Mouse (Mus musculus) embryonic facial prominence, embryonic 12.5 days (tissue): Measurements from ENCODE around the gene Defb43. TPM values are rescaled to one million over a fixed set of nuclear protein-coding genes. Genes with fewer than 3 reads are reported as not detected.

Source experiments
- ATAC-seq: fragments of 200-750 bp; cut with Nextera tagmentation; 2 replicates; pipeline ENCODE4 v1.8.0; 2017; ENCODE audit not compliant: insufficient number of reproducible peaks, insufficient read depth, low FRiP score, low TSS enrichment
- H3K27ac ChIP-seq: fragments of 300-500 bp; sonication (generic); 2 replicates; pipeline ENCODE4 v1.5.1; 2016; ENCODE audit warnings: mild to moderate bottlenecking
- H3K27me3 ChIP-seq: fragments of 300-500 bp; sonication (generic); 2 replicates; pipeline ENCODE4 v1.6.1; 2016; ENCODE audit warnings: mild to moderate bottlenecking, moderate library complexity
- H3K36me3 ChIP-seq: fragments of 300-500 bp; sonication (generic); 2 replicates; pipeline ENCODE4 v1.6.1; 2016; ENCODE audit warnings: mild to moderate bottlenecking
- H3K4me1 ChIP-seq: fragments of 300-500 bp; sonication (generic); 2 replicates; pipeline ENCODE4 v1.6.1; 2016
- H3K4me2 ChIP-seq: fragments of 300-500 bp; sonication (generic); replicated peaks from 2 replicates; pipeline ENCODE4 v1.6.1; 2016; ENCODE audit warnings: mild to moderate bottlenecking, moderate library complexity
- H3K4me3 ChIP-seq: fragments of 300-500 bp; sonication (generic); 2 replicates; pipeline ENCODE4 v1.5.1; 2016; ENCODE audit warnings: mild to moderate bottlenecking
- H3K9ac ChIP-seq: fragments of 300-500 bp; sonication (generic); 2 replicates; pipeline ENCODE4 v1.6.1; 2016; ENCODE audit warnings: mild to moderate bottlenecking, moderate library complexity
- H3K9me3 ChIP-seq: fragments of 300-500 bp; sonication (generic); 2 replicates; pipeline ENCODE4 v1.6.1; 2016; ENCODE audit warnings: mild to moderate bottlenecking, moderate library complexity
- WGBS: fragments of 180-500 bp; shearing (Covaris S2); methylation state at CpG from one replicate; pipeline ENCODE4 v1.1.7; 2016; 5-methylcytosine and 5-hydroxymethylcytosine counted together
- polyA plus RNA-seq: library from polyadenylated mRNA; unstranded; fragments of >200 nt; fragmentation: Nextera tagmentation; extraction: Ambion mirVana; gene quantifications from 2 replicates; pipeline ENCODE4 v1.2.1, GENCODE M21; 2016

Defb43 gene
- polyA plus RNA-seq, 1 experiment from 2014 or later = not detected

DNA sequence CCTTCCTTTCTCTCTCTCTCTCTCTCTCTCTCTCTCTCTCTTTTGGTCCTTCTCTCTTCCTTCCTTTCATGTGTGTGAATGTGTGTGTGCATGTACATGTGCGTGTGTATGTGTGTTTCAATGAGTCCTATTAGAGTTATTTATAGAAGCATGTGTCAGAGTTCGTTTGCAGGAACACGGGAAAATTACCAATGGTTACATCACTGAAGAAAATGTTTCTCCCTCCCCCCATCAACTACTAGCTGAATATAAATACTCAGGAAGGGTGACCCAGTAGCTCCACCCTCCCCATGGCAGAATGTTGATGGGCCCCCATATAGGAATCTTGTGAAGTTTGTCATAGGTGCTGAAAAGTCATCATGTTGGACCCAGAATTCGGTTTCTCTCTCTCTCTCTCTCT, 1.5 kb downstream of the Defb43 start:
- H3K4me1 ChIP-seq = no peaks in the 10 kb centered on the region
- no peak overlapping the region for H3K4me2 ChIP-seq
- H3K9ac ChIP-seq = no peak overlapping the region
- H3K4me3 ChIP-seq = no peak overlapping the region
- no peaks in the 10 kb centered on the region for H3K27me3 ChIP-seq
- H3K9me3 ChIP-seq = no peaks in the 10 kb centered on the region
- 82% methylated on average over 4 of the region's 4 CpGs for WGBS
- no peak for ATAC-seq
- H3K36me3 ChIP-seq = no peaks in the 10 kb centered on the region
- H3K27ac ChIP-seq = no peak overlapping the region

DNA sequence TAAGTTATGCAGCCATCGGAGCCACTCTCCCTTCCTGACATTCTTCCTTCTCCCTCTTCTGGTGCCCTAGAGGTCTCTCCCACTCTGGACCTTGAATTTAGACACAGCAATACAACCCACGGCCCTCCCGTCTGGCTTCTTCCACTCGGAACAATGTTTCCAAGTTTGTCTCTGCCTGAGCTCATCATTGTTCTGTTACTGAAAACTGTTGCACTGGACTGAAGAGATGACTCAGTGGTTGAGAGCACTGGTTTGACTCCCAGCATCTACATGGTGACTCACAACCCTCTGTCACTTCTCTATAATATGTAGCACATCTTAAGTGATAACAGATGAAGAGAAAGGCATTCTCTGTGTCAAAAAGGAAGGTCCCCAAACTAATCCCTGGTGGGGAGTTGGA, 3.1 kb downstream of the Defb43 start:
- WGBS = 90% methylated on average over 4 of the region's 4 CpGs
- Histone ChIP-seq H3K27ac (no peak overlapping the region), H3K9me3 (no peaks in the 10 kb centered on the region), H3K36me3 (no peaks in the 10 kb centered on the region), H3K4me3 (no peak overlapping the region), H3K4me1 (no peaks in the 10 kb centered on the region), H3K27me3 (no peaks in the 10 kb centered on the region), H3K4me2 (no peak overlapping the region), H3K9ac (no peak overlapping the region)
- no peak for ATAC-seq

DNA sequence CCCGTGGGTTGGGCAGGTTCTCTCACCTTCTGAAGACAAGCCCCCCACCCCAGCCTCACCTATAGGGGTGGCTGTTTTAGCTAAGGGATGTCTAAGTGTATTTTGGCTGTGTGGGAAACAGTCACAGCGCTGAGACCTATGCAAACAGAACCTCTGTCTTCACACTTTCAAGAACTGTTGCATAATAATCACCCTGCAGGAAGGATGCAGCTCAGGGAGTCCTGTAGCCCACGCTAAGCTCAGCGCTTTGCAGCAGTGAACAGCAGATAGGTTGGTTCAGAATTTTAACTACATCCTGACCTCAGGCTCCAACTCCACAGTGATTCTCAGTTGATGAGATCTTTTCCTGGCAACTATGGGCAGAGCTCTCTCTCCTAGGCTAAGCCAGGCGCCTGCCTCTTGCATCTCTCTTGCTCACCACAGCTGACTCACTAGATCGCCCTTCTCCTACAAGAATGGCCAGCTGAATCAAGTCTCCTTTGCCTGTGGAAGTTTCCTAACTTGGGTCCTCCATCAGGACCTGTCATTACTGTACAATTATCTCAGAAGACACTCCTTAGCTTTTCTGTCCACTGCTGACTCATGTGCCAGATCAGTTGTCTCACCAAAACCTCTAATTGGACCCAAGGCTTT, 9.1 kb downstream of the Defb43 start:
- H3K9me3 ChIP-seq = no peaks in the 10 kb centered on the region
- no peak overlapping the region for H3K9ac ChIP-seq
- no peaks in the 10 kb centered on the region for H3K27me3 ChIP-seq
- H3K4me2 ChIP-seq = no peak overlapping the region
- no peak for ATAC-seq
- no peak overlapping the region for H3K27ac ChIP-seq
- 58% methylated on average over 6 of the region's 6 CpGs for WGBS
- H3K4me3 ChIP-seq = no peak overlapping the region
- no peaks in the 10 kb centered on the region for H3K4me1 ChIP-seq
- H3K36me3 ChIP-seq = no peaks in the 10 kb centered on the region

DNA sequence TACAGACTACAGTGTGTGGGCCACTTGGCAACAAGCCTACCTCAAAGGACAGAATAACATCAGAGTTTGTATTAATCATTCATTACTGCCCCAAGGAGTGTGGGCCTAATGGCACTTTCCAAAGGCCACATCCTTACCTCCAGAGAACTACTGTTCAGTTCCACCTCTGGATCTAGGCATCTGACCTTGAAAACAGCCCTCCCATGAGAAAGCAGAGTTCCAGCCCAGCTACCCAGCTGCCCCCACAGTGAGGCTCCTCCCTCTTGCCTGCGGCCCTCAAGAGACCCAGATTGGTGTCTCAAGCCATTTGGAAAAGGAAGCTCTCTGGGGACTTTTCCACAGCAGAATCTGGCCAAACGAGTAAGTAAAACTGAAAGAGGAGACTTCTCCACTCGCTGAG, 35.1 kb downstream of the Defb43 start, which contains the start of gene Defb42:
Defb42 (plus strand) TSS at position 301 of the 400 bp plus-strand sequence.
- no peak within 1 kb of the TSS for H3K9ac ChIP-seq
- H3K36me3 ChIP-seq = no peaks in the 10 kb centered on the region
- no peak for ATAC-seq
- no peaks in the 10 kb centered on the region for H3K27me3 ChIP-seq
- no peak within 1 kb of the TSS for H3K27ac ChIP-seq
- no peak within 1 kb of the TSS for H3K4me3 ChIP-seq
- no peaks in the 10 kb centered on the region for H3K9me3 ChIP-seq
- H3K4me2 ChIP-seq = no peak within 1 kb of the TSS
- 66% methylated on average over 3 of the region's 3 CpGs for WGBS
- H3K4me1 ChIP-seq = no peaks in the 10 kb centered on the region

DNA sequence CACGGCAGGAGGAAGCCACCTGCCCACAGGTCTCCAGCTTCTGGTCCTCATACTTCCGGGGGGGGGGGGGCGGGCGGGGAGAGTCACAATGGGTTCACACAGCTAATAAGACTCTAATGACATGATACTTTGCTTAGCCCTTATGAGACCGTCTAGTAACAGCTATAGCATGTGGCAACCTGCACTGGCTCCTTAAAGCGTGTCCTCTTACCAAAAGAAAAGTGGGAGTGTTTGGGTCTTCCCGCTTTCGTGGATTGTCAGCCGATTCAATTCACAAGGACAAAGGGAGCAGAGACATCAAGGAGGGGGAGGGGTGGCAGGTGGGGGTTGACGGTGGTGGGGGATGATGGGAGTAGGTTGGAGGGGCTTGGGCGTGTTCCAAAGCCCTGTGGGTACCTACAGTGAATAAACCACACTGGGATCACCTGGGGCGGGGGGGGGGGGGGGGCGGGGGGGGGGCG, 38.4 kb downstream of the Defb43 start, which contains the start of gene Defb30:
Defb30 (minus strand) TSS at position 51 of the 461 bp plus-strand sequence.
- WGBS = 66% methylated on average over 13 of the region's 14 CpGs
- no peaks in the 10 kb centered on the region for H3K4me1 ChIP-seq
- H3K4me2 ChIP-seq = no peak within 1 kb of the TSS
- H3K36me3 ChIP-seq = no peaks in the 10 kb centered on the region
- no peak for ATAC-seq
- H3K9ac ChIP-seq = no peak within 1 kb of the TSS
- no peaks in the 10 kb centered on the region for H3K9me3 ChIP-seq
- H3K4me3 ChIP-seq = no peak within 1 kb of the TSS
- H3K27me3 ChIP-seq = no peaks in the 10 kb centered on the region
- H3K27ac ChIP-seq = no peak within 1 kb of the TSS

DNA sequence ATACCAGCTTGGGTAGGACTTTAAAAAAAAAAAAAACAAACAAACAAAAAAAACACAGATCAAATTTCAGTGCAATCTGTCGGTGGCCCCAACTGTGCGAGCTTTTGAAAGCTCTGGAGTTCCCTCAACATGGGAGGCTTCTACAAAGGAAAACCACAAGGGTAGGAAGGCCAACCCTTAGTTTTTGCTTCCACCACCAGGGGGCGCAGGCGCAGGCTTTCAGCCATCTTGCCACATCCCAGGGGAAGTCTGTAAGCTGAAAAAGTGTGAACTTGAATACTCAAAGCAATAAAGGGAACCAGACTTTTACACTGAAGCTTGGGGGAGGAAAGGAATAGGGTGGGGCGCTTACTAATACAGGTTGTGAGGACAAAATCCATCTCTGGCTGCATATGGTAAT, 39.2 kb downstream of the Defb43 start:
- ATAC-seq = no peak
- Histone ChIP-seq H3K27me3 (no peaks in the 10 kb centered on the region), H3K4me1 (no peaks in the 10 kb centered on the region), H3K9me3 (no peaks in the 10 kb centered on the region), H3K4me2 (no peak overlapping the region), H3K36me3 (no peaks in the 10 kb centered on the region), H3K27ac (no peak overlapping the region), H3K4me3 (no peak overlapping the region), H3K9ac (no peak overlapping the region)
- WGBS = 32% methylated on average over 5 of the region's 5 CpGs

DNA sequence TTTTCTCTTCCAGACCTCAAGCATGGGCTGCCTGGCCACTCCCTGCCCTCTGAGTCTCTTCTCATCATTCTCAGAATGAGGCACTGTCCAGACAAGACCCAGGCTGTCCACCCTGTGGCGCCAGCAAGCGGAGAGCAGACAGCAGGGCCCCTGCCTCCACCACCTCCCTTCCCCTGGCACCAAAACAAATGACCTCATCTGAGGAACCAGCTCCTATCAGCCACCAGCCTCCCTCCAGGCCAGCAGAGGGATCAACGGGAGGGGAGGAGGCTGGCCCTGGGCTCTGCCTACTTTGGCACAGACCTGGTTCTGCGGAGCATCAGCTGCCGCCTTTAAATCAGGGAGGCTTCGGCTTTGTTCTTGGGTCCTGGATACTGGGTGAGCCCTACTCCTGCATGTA, 43.2 kb downstream of the Defb43 start:
- 0 out of 2 replicates have a peak, but pooled peaks have one; percentile 22 for ATAC-seq
- H3K9ac ChIP-seq = no peak overlapping the region
- H3K4me3 ChIP-seq = no peak overlapping the region
- no peak overlapping the region for H3K4me2 ChIP-seq
- no peaks in the 10 kb centered on the region for H3K4me1 ChIP-seq
- WGBS = 38% methylated on average over 6 of the region's 6 CpGs
- H3K27me3 ChIP-seq = no peaks in the 10 kb centered on the region
- no peaks in the 10 kb centered on the region for H3K9me3 ChIP-seq
- H3K27ac ChIP-seq = no peak overlapping the region
- H3K36me3 ChIP-seq = no peaks in the 10 kb centered on the region

DNA sequence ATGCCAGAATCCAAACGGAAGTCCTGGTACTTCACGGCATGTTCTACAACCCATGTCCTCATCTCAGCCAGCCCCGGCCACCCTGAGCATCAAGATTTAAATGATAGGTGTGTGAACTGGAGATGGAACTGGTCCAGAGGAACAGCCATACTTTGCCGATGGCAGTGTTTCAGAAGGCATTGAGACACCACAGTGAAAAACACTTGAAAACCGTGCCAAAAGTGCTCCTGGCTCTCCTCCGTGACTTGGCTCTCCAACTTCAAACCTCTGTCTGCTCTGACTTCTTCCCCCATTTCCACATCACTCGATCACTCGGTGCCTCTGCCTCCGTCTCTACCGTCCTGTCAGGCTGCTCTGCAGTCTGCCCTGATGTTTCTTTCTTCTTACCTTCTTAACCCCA, 48.8 kb downstream of the Defb43 start:
- H3K9ac ChIP-seq = no peak overlapping the region
- ATAC-seq = no peak
- H3K4me3 ChIP-seq = no peak overlapping the region
- H3K27ac ChIP-seq = no peak overlapping the region
- H3K4me1 ChIP-seq = no peaks in the 10 kb centered on the region
- WGBS = 81% methylated on average over 10 of the region's 10 CpGs
- H3K9me3 ChIP-seq = no peaks in the 10 kb centered on the region
- no peaks in the 10 kb centered on the region for H3K36me3 ChIP-seq
- no peak overlapping the region for H3K4me2 ChIP-seq
- no peaks in the 10 kb centered on the region for H3K27me3 ChIP-seq

DNA sequence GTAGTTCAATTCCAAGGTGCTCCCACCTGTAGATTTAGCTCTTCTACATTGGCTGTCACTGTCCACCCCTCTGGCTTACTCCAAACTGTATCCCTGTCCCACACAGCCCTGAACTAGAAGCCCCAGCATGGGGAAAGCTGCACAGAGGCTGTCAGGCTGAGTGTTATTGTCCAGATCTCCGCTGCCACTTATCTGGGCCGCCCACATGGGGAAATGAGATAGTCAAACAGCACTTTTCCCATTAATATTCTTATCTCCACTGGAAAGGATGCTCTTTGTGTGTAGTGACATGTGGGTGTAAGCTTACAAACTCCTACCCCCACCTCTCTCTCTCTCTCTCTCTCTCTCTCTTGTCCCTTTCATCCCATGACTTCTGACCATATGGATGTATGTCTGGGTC, 50.6 kb downstream of the Defb43 start:
- no peak overlapping the region for H3K9ac ChIP-seq
- no peak overlapping the region for H3K4me3 ChIP-seq
- 69% methylated on average over 2 of the region's 2 CpGs for WGBS
- H3K4me1 ChIP-seq = no peaks in the 10 kb centered on the region
- no peaks in the 10 kb centered on the region for H3K9me3 ChIP-seq
- no peak for ATAC-seq
- H3K27ac ChIP-seq = no peak overlapping the region
- no peaks in the 10 kb centered on the region for H3K36me3 ChIP-seq
- H3K27me3 ChIP-seq = no peaks in the 10 kb centered on the region
- H3K4me2 ChIP-seq = no peak overlapping the region

DNA sequence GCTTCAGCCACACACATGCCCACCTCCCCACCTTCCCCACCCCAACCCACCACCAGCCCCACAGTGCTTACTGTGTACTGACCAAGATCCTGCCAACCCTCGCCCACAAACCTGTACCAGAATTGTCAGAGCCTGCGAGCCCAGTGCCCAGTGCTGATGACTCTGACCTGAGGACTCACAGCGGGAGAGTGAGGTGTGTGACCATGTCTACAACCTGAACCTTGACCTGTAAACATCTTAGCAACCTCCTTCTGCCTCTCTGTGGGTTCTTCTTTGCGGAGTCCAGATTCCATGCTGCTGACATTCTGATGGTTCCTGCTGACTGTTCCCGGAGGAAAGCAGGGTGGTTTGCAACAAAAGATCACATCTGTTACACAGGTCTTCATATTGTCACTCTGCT, 53.8 kb downstream of the Defb43 start:
- WGBS = 70% methylated on average over 5 of the region's 5 CpGs
- no peak for ATAC-seq
- no peak overlapping the region for H3K4me2 ChIP-seq
- H3K9me3 ChIP-seq = no peaks in the 10 kb centered on the region
- H3K4me3 ChIP-seq = no peak overlapping the region
- H3K36me3 ChIP-seq = no peaks in the 10 kb centered on the region
- no peak overlapping the region for H3K9ac ChIP-seq
- H3K4me1 ChIP-seq = no peaks in the 10 kb centered on the region
- no peaks in the 10 kb centered on the region for H3K27me3 ChIP-seq
- H3K27ac ChIP-seq = no peak overlapping the region

DNA sequence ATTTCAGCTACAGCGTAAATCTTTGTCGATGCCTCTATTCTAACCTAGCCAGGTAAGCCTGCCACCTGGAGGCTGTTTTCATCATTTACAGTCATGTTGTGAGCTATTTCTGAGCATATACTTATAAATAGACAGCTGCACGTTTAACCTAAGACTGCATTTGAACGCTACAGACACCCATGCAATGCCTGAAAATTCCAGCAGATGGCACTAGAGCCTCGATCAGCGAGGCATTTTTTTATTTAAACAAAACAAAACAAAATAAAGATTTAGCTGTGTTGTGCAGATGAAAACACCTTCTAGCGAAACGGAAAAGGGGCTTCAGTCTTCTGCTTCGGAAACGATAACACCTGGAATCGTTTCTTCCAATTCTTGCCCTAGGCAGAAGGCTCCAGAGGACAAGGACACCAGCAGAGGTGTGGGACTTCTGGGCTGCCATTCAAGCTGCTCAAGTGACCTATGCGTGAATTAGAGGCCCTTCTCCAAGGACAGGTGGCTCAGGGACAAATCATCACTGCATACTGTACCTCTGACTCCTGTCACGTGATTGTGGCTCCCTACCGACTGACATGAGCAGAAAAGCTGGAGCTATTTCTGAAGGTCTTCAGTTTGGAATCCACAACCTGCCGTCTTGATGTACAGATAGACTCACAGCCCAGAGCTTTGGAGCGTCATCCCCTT, 55.2 kb downstream of the Defb43 start:
- Histone ChIP-seq H3K36me3 (no peaks in the 10 kb centered on the region), H3K4me2 (no peak overlapping the region), H3K4me1 (no peaks in the 10 kb centered on the region), H3K9ac (no peak overlapping the region; the same call in 1 of the 2 replicates), H3K27ac (no peak overlapping the region), H3K4me3 (no peak overlapping the region), H3K27me3 (no peaks in the 10 kb centered on the region), H3K9me3 (no peaks in the 10 kb centered on the region)
- no peak for ATAC-seq
- 31% methylated on average over 16 of the region's 16 CpGs for WGBS
